Mouse (Mus musculus): ENCODE data around the gene Col17a1.

- TF ChIP-seq GATA1 (IDR thresholded peaks at IDR 0.05; ENCODE audit: borderline replicate concordance, low read length) (no peak), CTCF (IDR thresholded peaks at IDR 0.05; ENCODE audit: low read depth, low read length) (no peak), TAL1 (conservative IDR thresholded peaks at IDR 0.05; ENCODE audit: low read depth, low read length) (no peak), POLR2AphosphoS5 (IDR thresholded peaks at IDR 0.05; ENCODE audit: insufficient replicate concordance, low read depth, low read length) (no peak), GATA2 (IDR thresholded peaks at IDR 0.05; ENCODE audit: borderline replicate concordance, low read depth, low read length) (no peak)
Observed at GRCm38 (mm10) chr19:47613442-47613841, 78.5 kb downstream of the Col17a1 start.
